Comparison of ENCODE assay signal across 8 mouse cellular contexts in genomic region chr1:166153351-166154120, GRCm38 (mm10). TPM values are rescaled to one million over a fixed set of nuclear protein-coding genes. Genes with fewer than 3 reads are reported as not detected.
DNase-seq lines count a peak whose midpoint lies in the region; ATAC-seq and TF ChIP-seq lines count a peak whose summit lies in the region.

No protein-coding gene starts in this region.

- H3K36me3 ChIP-seq in embryonic facial prominence, embryonic 10.5 days (replicated peaks) = no peaks in the 10 kb centered on the region
- no peaks in the 10 kb centered on the region for H3K36me3 ChIP-seq in heart, adult 2 months (ENCODE audit: control insufficient read depth, insufficient read depth, low read length)
- no peaks in the 10 kb centered on the region for H3K36me3 ChIP-seq in kidney, embryonic 15.5 days
- no peaks in the 10 kb centered on the region for H3K36me3 ChIP-seq in liver, adult 2 months (ENCODE audit: control insufficient read depth, insufficient read depth, low read length)
- H3K36me3 ChIP-seq in splenic B cell, adult 2 months (ENCODE audit: control insufficient read depth, insufficient read depth, low read length, poor library complexity, severe bottlenecking) = no peaks in the 10 kb centered on the region

- peak overlapping the region; percentile 55; the same call in 1 of the 2 replicates for H3K4me2 ChIP-seq in kidney, embryonic 15.5 days

- H3K9me3 ChIP-seq in embryonic facial prominence, embryonic 10.5 days = no peaks in the 10 kb centered on the region
- no peaks in the 10 kb centered on the region for H3K9me3 ChIP-seq in kidney, embryonic 15.5 days (replicated peaks)

- H3K9ac ChIP-seq in heart, adult 2 months (ENCODE audit: low read depth, low read length) = no peak overlapping the region
- H3K9ac ChIP-seq in kidney, embryonic 15.5 days = no peak overlapping the region
- H3K9ac ChIP-seq in liver, adult 2 months (ENCODE audit: low read depth, low read length) = no peak overlapping the region

- no peak overlapping the region for H3K27ac ChIP-seq in embryonic facial prominence, embryonic 10.5 days (replicated peaks)
- H3K27ac ChIP-seq in heart, adult 2 months = no peak overlapping the region
- H3K27ac ChIP-seq in kidney, embryonic 15.5 days = no peak overlapping the region
- H3K27ac ChIP-seq in liver, adult 2 months (replicated peaks; ENCODE audit: insufficient read depth, low read depth, low read length) = no peak overlapping the region

- intact Hi-C loops in heart, adult 2 months (cut with DNase I) = loop anchor here (1.0 to 10.0 kb wide), 6 partner anchors 49 to 499 kb away; partner anchors contain the start of gene Pou2f1

- H3K27me3 ChIP-seq in embryonic facial prominence, embryonic 10.5 days (replicated peaks; ENCODE audit: low read depth, poor library complexity, severe bottlenecking) = peaks cover 29% of the 10 kb centered on the region
- no peaks in the 10 kb centered on the region; the same call in 1 of the 2 replicates for H3K27me3 ChIP-seq in heart, adult 2 months (ENCODE audit: control insufficient read depth, insufficient read depth, low read length)
- H3K27me3 ChIP-seq in kidney, embryonic 15.5 days = peaks cover 32% of the 10 kb centered on the region
- peaks cover 4% of the 10 kb centered on the region; the same call in 1 of the 2 replicates for H3K27me3 ChIP-seq in liver, adult 2 months (ENCODE audit: control insufficient read depth, insufficient read depth, low read length)
- no peaks in the 10 kb centered on the region; the same call in 1 of the 2 replicates for H3K27me3 ChIP-seq in splenic B cell, adult 2 months (ENCODE audit: control insufficient read depth, insufficient read depth, low read length, poor library complexity, severe bottlenecking)

- TF ChIP-seq CTCF in heart, adult 2 months (IDR thresholded peaks at IDR 0.05) = peak; percentile 100
- peak; percentile 96 for TF ChIP-seq CTCF in liver, adult 2 months (IDR thresholded peaks at IDR 0.05; ENCODE audit: low read depth, low read length)

- H3K79me2 ChIP-seq in heart, adult 2 months (replicated peaks; ENCODE audit: control insufficient read depth, insufficient read depth, low read length) = no peaks in the 10 kb centered on the region
- H3K79me2 ChIP-seq in liver, adult 2 months (ENCODE audit: control insufficient read depth, insufficient read depth, low read length) = no peaks in the 10 kb centered on the region

- DNase-seq in 3134 (ENCODE audit: extremely low read depth, insufficient read length, low spot score) = peak; percentile 65
- DNase-seq in adrenal gland, postnatal 10 days = peak; percentile 95
- peak; percentile 90 for DNase-seq in embryonic facial prominence, embryonic 10.5 days (ENCODE audit: low spot score)
- DNase-seq in heart, adult 2 months = peak; percentile 76 to 91
- peak; percentile 56 for DNase-seq in liver, adult 2 months (ENCODE audit: extremely low read depth, low read depth, low spot score)
- peak; percentile 92 for DNase-seq in naive thymus-derived CD4-positive, alpha-beta T cell, adult 2 months (ENCODE audit: low read depth)
- peak; percentile 85 for DNase-seq in splenic B cell, adult 2 months (ENCODE audit: low read depth, low spot score)

- WGBS in embryonic facial prominence, embryonic 10.5 days = 14% methylated on average over 18 of the region's 18 CpGs
- 11% methylated on average over 18 of the region's 18 CpGs for WGBS in heart, adult 2 months
- WGBS in kidney, embryonic 15.5 days = 12% methylated on average over 18 of the region's 18 CpGs
- WGBS in liver, adult 2 months = 11% methylated on average over 18 of the region's 18 CpGs

- H3K4me3 ChIP-seq in embryonic facial prominence, embryonic 10.5 days = no peak overlapping the region
- H3K4me3 ChIP-seq in heart, adult 2 months = no peak overlapping the region
- H3K4me3 ChIP-seq in kidney, embryonic 15.5 days (replicated peaks) = no peak overlapping the region
- H3K4me3 ChIP-seq in liver, adult 2 months (ENCODE audit: insufficient read depth, low read depth, low read length) = no peak overlapping the region

- TF ChIP-seq EP300 in heart, adult 2 months (IDR thresholded peaks at IDR 0.05; ENCODE audit: insufficient read depth, low read depth, low read length) = peak; percentile 51; the same call in 1 of the 2 replicates

- peak; percentile 19; the same call in 1 of the 2 replicates for ATAC-seq in kidney, embryonic 15.5 days (replicated peaks; ENCODE audit: low FRiP score)

- TF ChIP-seq POLR2A in heart, adult 2 months (IDR thresholded peaks at IDR 0.05; ENCODE audit: insufficient read depth, low read depth, low read length) = no peak
- TF ChIP-seq POLR2A in liver, adult 2 months (IDR thresholded peaks at IDR 0.05; ENCODE audit: extremely low read depth, insufficient read depth, low read length) = no peak

- peaks cover 10% of the 10 kb centered on the region for H3K4me1 ChIP-seq in embryonic facial prominence, embryonic 10.5 days
- H3K4me1 ChIP-seq in heart, adult 2 months (ENCODE audit: control insufficient read depth, insufficient read depth, low read length) = no peaks in the 10 kb centered on the region
- H3K4me1 ChIP-seq in kidney, embryonic 15.5 days = peaks cover 8% of the 10 kb centered on the region
- H3K4me1 ChIP-seq in liver, adult 2 months (ENCODE audit: control insufficient read depth, insufficient read depth, low read length) = no peaks in the 10 kb centered on the region

RNA-seq across cellular contexts. Expression of gene Gpa33, which starts 23.5 kb away (rescaled TPM):
- total RNA-seq in adrenal gland, postnatal 10 days (2021) = under 1 TPM in 1 of 2 experiments, not detected in 1; 0.18 TPM
- 0.11 and 0.15 TPM in 2 replicates for polyA plus RNA-seq in embryonic facial prominence, embryonic 10.5 days (2016; fragmentation: Nextera tagmentation; extraction: Ambion mirVana)
- total RNA-seq in heart, adult 2 months (2021) = not detected
- polyA plus RNA-seq in heart, adult 2 months (2012; rRNA removed) = not detected in 2 replicates
- 0.70 and 2.4 TPM in 2 replicates for polyA plus RNA-seq in kidney, embryonic 15.5 days (2015; fragmentation: Nextera tagmentation; extraction: Ambion mirVana)
- not detected in 2 replicates for total RNA-seq in liver, adult 2 months (2014; rRNA removed)
- 0.25 and 0.31 TPM in 2 replicates for polyA plus RNA-seq in liver, adult 2 months (2012; rRNA removed)

RNA-seq across cellular contexts. Expression of gene Dusp27, which starts 25.8 kb away (rescaled TPM):
- total RNA-seq in adrenal gland, postnatal 10 days (2021) = 1 to 10 TPM; 2.0 to 7.0 TPM
- polyA plus RNA-seq in embryonic facial prominence, embryonic 10.5 days (2016; fragmentation: Nextera tagmentation; extraction: Ambion mirVana) = 1.8 and 2.5 TPM in 2 replicates
- total RNA-seq in heart, adult 2 months (2021) = 10 to 100 TPM; 37.3 to 42.1 TPM
- polyA plus RNA-seq in heart, adult 2 months (2012; rRNA removed) = 9.4 and 12.8 TPM in 2 replicates
- polyA plus RNA-seq in kidney, embryonic 15.5 days (2015; fragmentation: Nextera tagmentation; extraction: Ambion mirVana) = 1.0 and 1.3 TPM in 2 replicates
- not detected in 2 replicates for total RNA-seq in liver, adult 2 months (2014; rRNA removed)
- polyA plus RNA-seq in liver, adult 2 months (2012; rRNA removed) = not detected in 2 replicates
